Mouse (Mus musculus) megakaryocyte-erythroid progenitor cell, adult 5 weeks (primary cell): ENCODE measurements around the gene Klf17. TPM values are rescaled to one million over a fixed set of nuclear protein-coding genes. Genes with fewer than 3 reads are reported as not detected.

Experiments
- polyA plus RNA-seq: library from polyadenylated mRNA; stranded (reverse); fragments of >175 nt; gene quantifications from 2 replicates; pipeline ENCODE4 v1.2.3, GENCODE M21; 2012

Klf17 gene
- not detected in 2 replicates for polyA plus RNA-seq

DNA sequence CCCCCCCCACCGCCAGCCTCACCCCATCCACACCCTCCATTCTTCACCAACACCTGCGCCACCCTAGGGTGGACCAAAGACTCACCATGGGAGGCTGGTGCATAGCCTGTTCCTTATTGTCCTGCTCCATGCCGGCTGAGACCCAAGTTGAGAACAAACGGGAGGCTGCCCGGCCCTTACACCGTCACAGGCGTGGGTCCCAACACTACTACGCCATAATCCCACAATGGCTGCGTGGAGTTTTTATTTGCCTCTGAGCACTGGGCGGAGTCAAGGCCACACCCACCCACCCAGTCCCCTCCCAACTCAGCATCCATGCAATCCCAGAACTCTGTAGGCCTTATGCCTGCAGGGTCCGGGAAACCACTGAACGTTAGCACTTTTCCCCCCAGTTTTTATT lies at the start of gene Klf17:
Gene Klf17, minus strand, starts transcription at position 233 of the 400 bp plus-strand sequence.

DNA sequence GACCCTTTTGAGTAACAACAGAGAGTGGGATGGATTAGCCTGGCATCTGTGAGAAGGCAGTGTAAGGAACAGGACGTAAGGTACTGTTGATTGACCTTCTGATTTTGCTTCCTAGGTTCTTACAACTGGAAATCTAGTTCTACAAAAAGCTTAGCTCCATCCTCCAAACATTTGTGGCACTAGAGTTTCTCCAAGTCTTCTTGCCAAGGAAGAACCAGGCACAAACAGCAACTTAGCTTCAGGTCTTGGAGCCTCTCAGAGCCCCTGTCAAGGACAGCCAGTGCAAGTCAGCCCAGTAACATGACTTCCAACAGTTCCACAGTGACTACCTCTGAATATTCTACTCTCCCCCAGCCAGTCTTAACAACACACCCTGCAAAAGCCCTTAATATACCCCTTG lies 41.3 kb downstream of the Klf17 start, which contains the start of gene Gm12845:
Gene Gm12845, plus strand, starts transcription at position 301 of the 400 bp plus-strand sequence.

Other genes with a start within 250 kb of the Klf17 start
- gene Eri3, start 215.3 kb downstream of the Klf17 start, polyA plus RNA-seq: 223 and 259 TPM in 2 replicates
- 30.7 and 31.2 TPM in 2 replicates for gene Dmap1, start 83.4 kb downstream of the Klf17 start, polyA plus RNA-seq
- not detected in 2 replicates for gene Gm12845, start 41.2 kb downstream of the Klf17 start, polyA plus RNA-seq
- gene Slc6a9, start 68.9 kb upstream of the Klf17 start, polyA plus RNA-seq: 1.1 and 1.2 TPM in 2 replicates
- gene Ccdc24, start 106.9 kb upstream of the Klf17 start, polyA plus RNA-seq: not detected in 2 replicates
- 0.61 and 0.83 TPM in 2 replicates for gene B4galt2, start 117.8 kb upstream of the Klf17 start, polyA plus RNA-seq
- 289 and 357 TPM in 2 replicates for gene Atp6v0b, start 121.7 kb upstream of the Klf17 start, polyA plus RNA-seq
- 11.4 and 13.0 TPM in 2 replicates for gene Dph2, start 126.4 kb upstream of the Klf17 start, polyA plus RNA-seq
- gene Ipo13, start 149.4 kb upstream of the Klf17 start, polyA plus RNA-seq: 20.6 and 24.3 TPM in 2 replicates
- gene Artn, start 164.1 kb upstream of the Klf17 start, polyA plus RNA-seq: 0.20 and 0.26 TPM in 2 replicates